Mouse (Mus musculus) c-Kit-positive CD71-negative TER-119-negative erythroid progenitor cells, embryonic 14.5 days (primary cell): ENCODE results near the gene Mettl4.

ENCODE experiments used
- DNase-seq: peaks from one replicate; pipeline ENCODE4 v3.0.0-alpha.2; 2013; ENCODE audit warnings: low read depth

The Mettl4 gene

GRCm38 (mm10) chr17:94749466-94750135, at the start of gene Mettl4:
Gene Mettl4 (minus strand): TSS chr17:94750019.
- peak; percentile 85 for DNase-seq

DNA sequence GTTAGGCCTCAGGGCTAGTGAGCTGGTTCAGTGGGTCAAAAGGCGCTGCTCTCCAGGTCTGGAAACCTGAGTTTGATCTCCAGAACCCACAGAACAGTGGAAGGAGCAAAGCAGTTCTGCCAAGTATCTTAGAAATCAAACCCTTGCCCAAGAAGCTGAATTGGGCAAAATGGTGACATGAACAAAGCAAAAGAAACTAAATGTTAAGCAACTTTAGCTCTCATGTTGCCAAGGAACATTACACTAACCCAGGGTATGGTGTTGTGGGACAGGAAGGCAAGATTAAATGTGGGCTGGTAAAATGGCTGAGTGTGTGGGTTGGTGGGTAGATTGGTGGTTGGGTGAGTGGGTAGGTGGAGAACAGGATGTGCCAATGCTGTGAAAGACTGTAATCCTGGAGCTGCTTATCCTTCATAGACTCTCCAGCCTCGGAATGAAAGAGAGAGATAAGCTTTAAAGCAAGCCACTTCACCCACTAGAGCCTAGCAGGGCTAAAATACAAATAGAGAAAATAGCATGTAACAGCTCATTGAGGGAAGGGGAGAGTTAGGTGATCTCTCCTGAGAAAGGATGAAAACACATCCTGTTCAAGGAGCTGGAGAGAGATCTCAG, 29.2 kb upstream of the Mettl4 start:
- DNase-seq: no peak

GRCm38 (mm10) chr17:94768491-94768890, 18.7 kb upstream of the Mettl4 start:
- DNase-seq: no peak

DNA sequence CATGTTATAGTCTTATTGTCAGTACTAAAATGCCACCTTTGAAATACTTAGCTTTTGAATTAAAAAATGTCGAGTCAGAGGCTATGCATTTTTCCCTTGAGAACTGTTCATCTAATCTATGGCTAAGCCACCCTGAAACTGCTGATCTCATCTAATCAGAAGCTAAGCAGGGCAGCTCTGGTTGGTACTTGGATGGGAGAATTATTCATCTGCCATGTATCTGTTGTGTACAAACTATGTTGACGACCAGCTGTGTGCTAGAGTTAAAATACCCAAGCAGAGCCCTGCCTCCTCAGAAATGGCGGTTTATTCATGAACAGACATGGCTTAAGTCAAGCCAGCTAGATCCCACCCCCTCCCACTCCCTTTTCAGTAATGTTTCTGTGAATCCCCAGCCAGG, 14.9 kb upstream of the Mettl4 start:
- DNase-seq: no peak

GRCm38 (mm10) chr17:94764011-94764410, 14.2 kb upstream of the Mettl4 start:
- no peak for DNase-seq

DNA sequence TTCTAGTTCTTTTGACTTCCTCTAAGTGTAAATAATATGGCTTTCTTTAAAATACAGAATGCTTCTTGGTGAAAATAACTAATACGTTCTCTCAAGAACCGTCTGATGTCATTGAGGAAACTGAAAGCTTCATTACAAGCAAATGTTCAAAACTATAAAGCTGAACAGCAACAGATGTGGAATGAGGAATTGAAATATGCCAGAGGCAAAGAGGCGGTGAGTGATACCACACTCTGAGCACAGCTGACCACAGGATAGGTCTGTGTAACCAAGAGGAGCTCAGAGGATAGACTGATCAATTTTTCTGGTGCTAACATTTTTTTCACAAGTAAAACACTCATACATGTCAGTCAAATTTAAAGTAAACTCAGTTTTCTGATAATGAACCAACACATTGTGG, 12.6 kb upstream of the Mettl4 start:
- no peak for DNase-seq

GRCm38 (mm10) chr17:94750136-94750729, 414 bp upstream of the Mettl4 start:
- no peak for DNase-seq

DNA sequence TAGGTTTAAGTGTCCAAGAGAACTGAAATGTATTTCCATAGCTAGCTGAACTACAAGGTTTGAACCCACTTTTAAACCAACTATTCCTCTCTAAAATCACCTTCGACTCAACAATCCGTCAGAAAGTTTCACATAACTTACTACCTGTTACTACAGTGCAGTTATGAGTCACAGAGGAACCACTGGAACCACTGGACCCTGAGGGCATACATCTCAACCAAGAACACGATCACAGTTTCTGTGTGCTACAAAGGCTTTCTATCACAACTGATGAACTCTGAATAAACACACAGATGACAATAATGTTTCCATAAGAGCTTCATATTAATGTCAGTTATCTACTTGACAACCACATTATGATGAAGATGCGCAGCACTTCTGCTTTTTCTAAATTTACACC, 11.6 kb downstream of the Mettl4 start:
- no peak for DNase-seq

GRCm38 (mm10) chr17:94735885-94736284, 13.9 kb downstream of the Mettl4 start:
- no peak for DNase-seq

GRCm38 (mm10) chr17:94735437-94735836, 14.4 kb downstream of the Mettl4 start:
- no peak for DNase-seq

- DNase-seq: peak; percentile 29
Measured at GRCm38 (mm10) chr17:94730416-94730815, 19.4 kb downstream of the Mettl4 start.

DNA sequence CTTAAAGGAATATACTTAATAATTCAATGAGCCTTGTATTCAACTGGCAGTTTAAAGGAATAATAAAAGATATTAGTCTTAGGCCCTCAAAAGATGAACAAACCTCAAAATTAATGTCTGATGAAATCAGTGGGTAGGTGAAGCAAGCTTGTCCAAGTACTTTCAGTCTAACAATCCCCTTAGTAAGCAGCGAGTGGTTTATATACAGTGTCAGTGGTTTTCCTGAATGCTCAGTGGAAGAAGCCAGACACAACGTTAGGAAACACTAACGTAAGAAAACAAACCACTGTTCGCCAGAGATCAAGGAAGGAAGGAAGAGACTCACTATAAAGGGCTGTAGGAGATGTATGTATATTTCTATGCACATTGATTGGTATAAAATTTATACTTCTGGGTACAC, 23.1 kb downstream of the Mettl4 start:
- DNase-seq: no peak

DNA sequence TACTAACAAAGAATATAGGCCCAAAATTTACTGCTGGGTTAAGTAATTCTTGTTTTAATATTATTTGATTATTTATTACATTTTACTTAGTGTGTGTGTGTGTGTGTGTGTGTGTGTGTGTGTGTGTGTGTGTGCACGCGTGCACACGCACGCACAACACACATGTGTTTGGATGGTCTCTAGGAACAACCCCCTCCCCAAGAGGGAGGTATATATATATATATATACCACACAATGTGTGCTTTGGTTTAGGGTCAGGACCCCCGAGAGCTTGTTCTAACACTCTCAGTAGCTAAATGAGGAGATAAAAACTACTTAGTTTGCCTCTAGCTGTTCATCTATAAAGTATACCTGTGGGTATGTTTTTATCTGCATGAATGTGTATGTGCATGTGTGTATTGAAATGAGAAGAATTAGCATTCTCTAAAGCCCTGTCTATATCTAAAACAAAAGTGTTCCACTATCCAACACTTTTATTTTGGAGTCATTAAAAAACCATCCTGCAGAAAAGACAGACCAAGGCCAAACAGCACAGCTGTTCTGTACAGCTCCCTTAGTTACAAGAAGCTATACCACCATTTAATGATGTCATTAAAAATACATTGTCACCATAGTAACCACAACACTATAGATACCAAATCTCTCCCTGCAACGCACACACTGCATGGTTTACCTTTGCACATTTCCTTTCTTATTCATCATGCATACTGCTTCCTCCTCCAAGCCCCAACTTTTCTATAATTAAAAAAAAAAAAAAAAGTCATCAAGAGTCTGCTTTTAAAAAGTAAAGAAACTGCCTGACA, 76.1 kb downstream of the Mettl4 start:
- DNase-seq: no peak
